Mouse (Mus musculus) forelimb bud, embryonic 11.5 days (tissue): Measurements from ENCODE around the gene Nrcam.

Experiments used
- DNase-seq: peaks from one replicate; pipeline ENCODE4 v3.0.0-alpha.2; 2012; ENCODE audit warnings: low read depth, low spot score

Nrcam gene

DNA sequence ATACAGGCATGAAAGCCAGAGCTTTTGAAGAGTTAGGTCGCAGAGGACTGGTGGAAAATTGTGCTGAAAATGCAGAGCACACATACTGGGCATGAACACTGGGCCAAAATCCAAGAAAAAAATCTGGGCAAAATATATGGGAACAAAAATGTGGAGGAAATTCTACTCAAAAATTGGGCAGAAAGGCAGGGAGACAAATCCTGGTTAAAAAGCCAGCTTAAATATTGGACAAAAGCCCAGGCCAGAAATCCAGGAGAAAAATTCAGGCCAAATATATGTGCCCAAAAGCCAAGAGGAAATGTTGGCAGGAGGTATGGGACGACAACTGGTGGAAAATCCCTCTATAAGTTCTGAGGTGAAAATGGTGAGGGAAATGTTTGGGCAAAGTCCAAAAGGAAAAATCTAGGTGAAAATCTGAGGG, 288.3 kb downstream of the Nrcam start:
- DNase-seq = no peak

DNA sequence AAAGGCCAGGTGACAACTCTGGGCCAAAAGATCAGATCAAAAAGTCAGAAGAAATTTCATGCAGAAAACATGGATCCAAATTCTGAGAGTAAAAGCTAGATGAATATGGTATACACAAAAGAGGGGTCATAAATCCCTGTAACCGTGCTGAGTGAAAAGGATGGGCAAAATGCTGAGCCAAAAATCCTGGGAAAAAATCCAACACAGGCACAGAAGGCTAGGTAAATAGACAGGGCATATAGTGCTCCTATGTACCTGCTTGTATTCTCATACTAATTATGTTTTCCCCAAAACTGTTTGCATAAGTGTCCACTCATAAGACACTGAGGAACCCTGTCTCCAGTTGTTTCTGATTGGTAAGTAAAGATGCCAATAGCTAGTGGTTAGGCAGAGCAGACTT, 288.8 kb downstream of the Nrcam start:
- no peak for DNase-seq

GRCm38 (mm10) chr12:44639341-44639921, 310.7 kb downstream of the Nrcam start:
- DNase-seq = no peak

DNA sequence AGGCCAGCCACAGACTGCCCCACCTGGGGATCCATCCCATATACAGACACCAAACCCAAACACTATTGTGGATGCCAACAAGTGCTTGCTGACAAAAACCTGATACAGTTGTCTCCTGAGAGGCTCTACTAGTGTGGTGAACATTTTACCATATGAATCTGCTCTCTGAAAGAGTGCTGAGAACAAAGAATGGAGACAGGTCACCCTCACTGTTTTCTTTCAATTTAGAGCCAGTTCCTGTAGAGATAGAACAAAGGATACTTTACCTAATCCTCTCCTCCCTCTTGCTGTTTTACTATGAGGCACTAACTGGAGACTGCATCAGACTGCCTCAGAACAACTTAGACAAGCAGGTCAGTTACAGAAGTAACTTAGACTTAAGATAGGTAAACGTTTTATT, 311.9 kb downstream of the Nrcam start:
- no peak for DNase-seq
